Mouse (Mus musculus): ENCODE measurements around the gene Ssx2ip. TPM values are rescaled to one million over a fixed set of nuclear protein-coding genes. Genes with fewer than 3 reads are reported as not detected.

Gene Ssx2ip
- total RNA-seq, 2 experiments from 2014 or later = 136 to 158 TPM

DNA sequence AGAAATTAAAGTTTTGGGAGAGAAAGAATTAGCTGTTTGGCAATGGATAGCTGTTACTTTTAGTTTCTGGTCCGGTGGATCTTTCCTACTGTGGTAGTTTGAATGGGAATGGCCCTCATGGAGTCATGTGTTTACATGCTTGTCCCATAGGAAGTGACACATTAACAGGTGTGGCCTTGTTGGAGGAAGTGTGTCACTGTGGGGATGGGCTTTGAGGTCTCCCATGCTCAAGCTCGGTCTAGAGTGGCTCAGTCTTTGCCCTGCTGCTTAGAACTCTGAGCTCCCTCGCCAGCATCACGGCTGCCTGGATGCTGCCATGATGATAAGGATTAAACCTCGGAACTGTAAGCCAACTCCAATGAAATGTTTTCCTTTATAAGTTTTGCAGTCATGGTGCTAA is 46.9 kb downstream of the Ssx2ip start:
- DNase-seq (ENCODE audit: extremely low spot score in 1 of 2, low spot score in 2 of 2) = no peak
- intact Hi-C loops (cut with DNase I) = loop anchor here (5.0 kb wide), 1 partner anchor 51 kb away; no protein-coding TSS in a partner anchor

DNA sequence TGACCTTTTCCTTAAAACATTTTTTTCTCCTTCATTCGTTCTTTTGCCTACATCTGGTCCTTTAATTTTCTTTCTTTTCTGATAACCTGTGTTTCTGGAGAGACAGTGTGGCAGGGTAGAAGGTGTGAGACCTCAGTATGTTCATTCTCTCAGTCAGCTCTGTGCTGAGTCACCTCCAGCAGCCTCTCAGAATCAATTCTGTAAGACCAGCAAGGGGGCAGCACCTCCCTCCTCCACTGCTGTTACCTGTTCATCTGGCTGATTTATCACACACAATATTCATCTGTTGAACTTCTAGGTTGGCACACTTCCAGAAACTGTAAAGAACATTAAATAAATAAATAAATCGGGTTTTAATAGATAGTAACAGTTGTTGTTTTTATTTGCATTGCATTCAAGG is 58.5 kb downstream of the Ssx2ip start:
- intact Hi-C loops (cut with DNase I) = no loop called here
- no peak for DNase-seq (ENCODE audit: extremely low spot score in 1 of 2, low spot score in 2 of 2)

- DNase-seq (ENCODE audit: extremely low spot score in 1 of 2, low spot score in 2 of 2) = no peak
- intact Hi-C loops (cut with DNase I) = no loop called here
These were observed 64.8 kb downstream of the Ssx2ip start for GRCm38 (mm10) chr3:146469226-146469625.

DNA sequence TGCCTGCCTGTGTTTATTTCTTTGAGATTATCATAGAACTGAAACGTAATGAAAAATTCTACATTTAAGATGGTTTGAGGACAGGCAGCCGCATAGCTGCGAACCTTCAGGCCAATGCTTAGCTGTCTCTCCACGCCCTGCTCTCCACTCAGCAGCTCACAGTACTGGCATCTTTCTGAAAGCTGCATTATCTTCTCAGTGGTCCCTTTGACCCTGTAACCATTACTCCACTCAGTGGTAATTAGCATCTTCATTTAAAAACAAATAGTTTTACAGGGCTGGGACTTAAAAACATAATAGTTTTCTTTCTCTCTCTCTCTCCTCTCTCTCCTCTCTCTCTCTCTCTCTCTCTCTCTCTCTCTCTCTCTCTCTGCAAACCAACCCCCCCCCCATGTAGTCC is 68.2 kb downstream of the Ssx2ip start:
- intact Hi-C loops (cut with DNase I) = no loop called here
- DNase-seq (ENCODE audit: extremely low spot score in 1 of 2, low spot score in 2 of 2) = no peak

DNA sequence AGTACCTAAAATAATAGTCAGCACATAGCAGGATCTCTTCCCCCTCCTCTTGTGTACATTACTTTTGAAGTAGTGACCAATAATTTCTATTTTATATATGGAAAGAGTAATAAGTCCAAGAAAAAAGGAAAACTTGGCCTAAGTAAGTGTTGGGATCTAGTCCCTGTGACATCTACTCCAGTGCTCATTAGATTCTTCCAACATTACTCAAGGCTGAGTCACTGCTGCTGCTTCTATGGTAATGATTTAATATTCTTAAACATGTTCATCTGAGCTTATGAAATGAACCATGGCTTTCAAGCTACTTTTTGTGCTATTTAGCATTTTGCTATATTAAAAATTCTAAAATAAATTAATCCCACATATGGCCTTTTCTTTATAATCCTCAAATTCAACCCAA is 69.3 kb downstream of the Ssx2ip start:
- no peak for DNase-seq (ENCODE audit: extremely low spot score in 1 of 2, low spot score in 2 of 2)
- intact Hi-C loops (cut with DNase I) = no loop called here

GRCm38 (mm10) chr3:146474428-146474827 is 70.0 kb downstream of the Ssx2ip start:
- intact Hi-C loops (cut with DNase I) = no loop called here
- DNase-seq (ENCODE audit: extremely low spot score in 1 of 2, low spot score in 2 of 2) = no peak

DNA sequence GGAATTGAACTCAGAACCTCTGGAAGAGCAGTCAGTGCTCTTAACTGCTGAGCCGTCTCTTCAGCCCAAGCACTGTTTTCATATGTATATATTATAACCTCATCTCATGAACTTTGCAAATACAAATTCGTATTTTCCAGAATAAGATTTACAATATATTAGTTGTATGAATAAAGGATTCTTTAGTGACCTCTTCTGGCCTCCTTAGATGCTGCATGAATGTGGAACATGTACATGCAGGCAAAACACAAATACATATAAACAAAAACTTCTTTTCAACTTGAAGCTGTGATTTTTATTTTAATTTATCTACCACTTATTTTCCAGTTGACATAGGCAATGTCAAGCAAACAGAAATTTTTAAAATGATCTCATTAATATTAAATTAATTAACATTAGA is 77.6 kb downstream of the Ssx2ip start:
- no peak for DNase-seq (ENCODE audit: extremely low spot score in 1 of 2, low spot score in 2 of 2)
- intact Hi-C loops (cut with DNase I) = no loop called here

DNA sequence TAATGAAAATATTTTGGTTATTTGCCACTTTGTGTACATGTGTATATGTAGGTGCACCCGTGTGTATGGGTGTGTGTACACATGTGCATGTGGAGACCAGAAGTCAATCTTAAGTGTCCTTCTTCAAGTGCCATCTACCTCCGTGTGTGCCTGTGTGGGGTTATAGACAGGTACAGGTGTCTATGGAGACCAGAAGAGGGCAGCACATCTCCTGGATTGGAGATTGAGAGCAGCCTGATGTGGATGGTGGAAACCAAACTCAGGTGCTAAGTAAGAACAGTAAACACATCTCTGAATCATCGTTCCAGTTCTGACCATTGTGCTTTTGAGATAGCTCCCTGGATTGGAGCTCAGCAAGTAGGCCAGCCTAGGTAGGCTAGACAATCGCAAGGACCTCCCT is 82.0 kb downstream of the Ssx2ip start:
- DNase-seq (ENCODE audit: extremely low spot score in 1 of 2, low spot score in 2 of 2) = no peak
- intact Hi-C loops (cut with DNase I) = no loop called here

Small RNA genes lying within 50 kb of the gene (microRNA-seq; reads per million reads assigned to microRNA genes)
- gene Gm22901 = not detected

Other genes starting within 250 kb of the Ssx2ip start
- under 1 TPM; 0.36 to 0.58 TPM for gene Lpar3, start 183.7 kb upstream of the Ssx2ip start, total RNA-seq (2021)
- gene Ctbs, start 45.2 kb downstream of the Ssx2ip start, total RNA-seq (2021) = 1 to 10 TPM; 6.4 to 6.8 TPM
- 1 to 10 TPM; 4.6 to 9.0 TPM for gene Spata1, start 95.1 kb downstream of the Ssx2ip start, total RNA-seq (2021)
- gene Gng5, start 95.2 kb downstream of the Ssx2ip start, total RNA-seq (2021) = 10 to 100 TPM; 49.6 to 51.3 TPM
- 10 to 100 TPM; 14.6 to 15.3 TPM for gene Rpf1, start 116.8 kb downstream of the Ssx2ip start, total RNA-seq (2021)
- under 1 TPM; 0.58 to 0.99 TPM for gene Uox, start 165.8 kb downstream of the Ssx2ip start, total RNA-seq (2021)
- gene Dnase2b, start 211.0 kb downstream of the Ssx2ip start, total RNA-seq (2021) = not detected
- gene 4930503B20Rik, start 246.7 kb downstream of the Ssx2ip start, total RNA-seq (2021) = not detected